Mouse (Mus musculus) heart, postnatal 0 days (tissue): ENCODE results near the gene Stum. TPM values are rescaled to one million over a fixed set of nuclear protein-coding genes. Genes with fewer than 3 reads are reported as not detected.
A peak's percentile ranks its signal among the peaks of the same experiment; 100 is the strongest.

Experiments used
- ATAC-seq: fragments of 200-750 bp; cut with Nextera tagmentation; 2 replicates; pipeline ENCODE4 v1.8.0; 2017; ENCODE audit warnings: low read depth, moderate number of reproducible peaks, moderate library complexity; ENCODE audit not compliant: insufficient read depth
- DNase-seq: peaks from one replicate; pipeline ENCODE4 v3.0.0-alpha.2; 2016; ENCODE audit warnings: low spot score
- H3K27ac ChIP-seq: fragments of 300-500 bp; sonication (generic); 2 replicates; pipeline ENCODE4 v1.5.1; 2014; ENCODE audit warnings: low read depth, mild to moderate bottlenecking
- H3K27me3 ChIP-seq: fragments of 300-500 bp; sonication (generic); 2 replicates; pipeline ENCODE4 v1.6.1; 2014; ENCODE audit warnings: low read length, mixed read lengths; ENCODE audit not compliant: control insufficient read depth, insufficient read depth
- H3K36me3 ChIP-seq: fragments of 300-500 bp; sonication (generic); replicated peaks from 2 replicates; pipeline ENCODE4 v1.6.1; 2014; ENCODE audit warnings: low read length, mixed read lengths; ENCODE audit not compliant: control insufficient read depth, insufficient read depth
- H3K4me1 ChIP-seq: fragments of 300-500 bp; sonication (generic); 2 replicates; pipeline ENCODE4 v1.6.1; 2014; ENCODE audit warnings: antibody characterized with exemption; ENCODE audit not compliant: control insufficient read depth, insufficient read depth
- H3K4me2 ChIP-seq: fragments of 300-500 bp; sonication (generic); 2 replicates; pipeline ENCODE4 v1.6.1; 2014; ENCODE audit warnings: low read depth, mild to moderate bottlenecking, low read length, moderate library complexity
- H3K4me3 ChIP-seq: fragments of 300-500 bp; sonication (generic); 2 replicates; pipeline ENCODE4 v1.5.1; 2014; ENCODE audit warnings: low read depth, low read length
- H3K9ac ChIP-seq: fragments of 300-500 bp; sonication (generic); replicated peaks from 2 replicates; pipeline ENCODE4 v1.6.1; 2014; ENCODE audit warnings: low read depth, low read length, mixed read lengths
- H3K9me3 ChIP-seq: fragments of 300-500 bp; sonication (generic); replicated peaks from 2 replicates; pipeline ENCODE4 v1.6.1; 2016; ENCODE audit warnings: low read length; ENCODE audit not compliant: control insufficient read depth
- CTCF ChIP-seq: IDR thresholded peaks from 2 replicates; pipeline ENCODE4 v1.5.1; 2016; ENCODE audit warnings: antibody characterized with exemption, control low read depth, low read depth
- EP300 ChIP-seq: IDR thresholded peaks from 2 replicates; pipeline ENCODE4 v1.6.1; 2016; ENCODE audit warnings: antibody characterized with exemption, low read depth
- WGBS: fragments of 180-500 bp; shearing (Covaris S2); extraction: QIAGEN DNeasy Blood & Tissue Kit; methylation state at CpG from one replicate; pipeline ENCODE4 v1.1.7; 2014; 5-methylcytosine and 5-hydroxymethylcytosine counted together
- polyA plus RNA-seq: library from polyadenylated mRNA; unstranded; fragments of >200 nt; fragmentation: Nextera tagmentation; extraction: Ambion mirVana; gene quantifications from 2 replicates; pipeline ENCODE4 v1.2.1, GENCODE M21; 2015
- total RNA-seq: library from RNA; depleted of rRNA; stranded (reverse); fragments of >200 nt; gene quantifications from 2 replicates; pipeline ENCODE4 v1.2.3, GENCODE M21; 2014; ENCODE audit warnings: low replicate concordance

Gene Stum
- total and polyA plus RNA-seq, 2 experiments from 2014 or later, result 0.49 to 11.4 TPM

DNA sequence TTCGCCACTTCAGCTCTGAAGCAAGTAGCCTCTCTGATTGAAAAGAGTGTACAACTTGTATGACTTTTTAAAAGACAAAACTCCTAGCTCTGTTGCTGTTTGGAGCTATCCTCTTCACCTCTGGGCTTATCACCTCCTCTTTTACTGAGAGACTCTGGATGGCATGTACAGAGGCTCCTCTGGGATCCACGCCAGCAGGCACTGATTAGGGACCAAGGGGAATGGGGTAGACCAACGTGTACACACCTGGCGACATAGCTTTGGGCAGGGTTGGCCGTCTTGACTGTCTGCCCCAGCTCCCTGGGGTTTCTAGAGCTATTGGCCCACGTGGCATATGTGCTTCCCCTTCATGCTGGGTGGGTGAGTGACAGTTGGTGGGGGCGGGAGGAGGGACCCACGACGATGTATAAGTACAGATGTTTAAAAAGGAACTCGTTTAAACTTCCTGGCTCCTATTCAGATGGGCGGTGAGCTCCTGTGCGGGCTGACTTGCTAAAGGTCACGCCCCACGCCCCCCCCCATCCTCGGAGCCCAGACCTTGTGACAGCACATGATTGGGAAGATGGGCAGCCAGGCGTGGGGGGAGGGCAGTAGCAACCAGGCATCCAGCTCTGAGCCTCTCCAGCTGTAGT, 60.2 kb downstream of the Stum start:
- ATAC-seq (peak; percentile 21; the same call in 1 of the 2 replicates), DNase-seq (no peak)
- Histone ChIP-seq H3K36me3 (peaks cover 13% of the 10 kb centered on the region), H3K4me2 (no peak overlapping the region), H3K4me1 (peaks cover 27% of the 10 kb centered on the region), H3K27ac (peak overlapping the region; percentile 79), H3K4me3 (no peak overlapping the region), H3K9me3 (no peaks in the 10 kb centered on the region), H3K27me3 (no peaks in the 10 kb centered on the region), H3K9ac (no peak overlapping the region; the same call in 1 of the 2 replicates)
- TF ChIP-seq EP300 (no peak), CTCF (no peak)
- 32% methylated on average over 16 of the region's 16 CpGs for WGBS

- H3K4me2 ChIP-seq, result no peak overlapping the region
- no peak overlapping the region; the same call in 1 of the 2 replicates for H3K9ac ChIP-seq
- H3K27ac ChIP-seq, result peak overlapping the region; percentile 79
These were observed 61.1 kb downstream of the Stum start for GRCm38 (mm10) chr1:180422076-180422828.

DNA sequence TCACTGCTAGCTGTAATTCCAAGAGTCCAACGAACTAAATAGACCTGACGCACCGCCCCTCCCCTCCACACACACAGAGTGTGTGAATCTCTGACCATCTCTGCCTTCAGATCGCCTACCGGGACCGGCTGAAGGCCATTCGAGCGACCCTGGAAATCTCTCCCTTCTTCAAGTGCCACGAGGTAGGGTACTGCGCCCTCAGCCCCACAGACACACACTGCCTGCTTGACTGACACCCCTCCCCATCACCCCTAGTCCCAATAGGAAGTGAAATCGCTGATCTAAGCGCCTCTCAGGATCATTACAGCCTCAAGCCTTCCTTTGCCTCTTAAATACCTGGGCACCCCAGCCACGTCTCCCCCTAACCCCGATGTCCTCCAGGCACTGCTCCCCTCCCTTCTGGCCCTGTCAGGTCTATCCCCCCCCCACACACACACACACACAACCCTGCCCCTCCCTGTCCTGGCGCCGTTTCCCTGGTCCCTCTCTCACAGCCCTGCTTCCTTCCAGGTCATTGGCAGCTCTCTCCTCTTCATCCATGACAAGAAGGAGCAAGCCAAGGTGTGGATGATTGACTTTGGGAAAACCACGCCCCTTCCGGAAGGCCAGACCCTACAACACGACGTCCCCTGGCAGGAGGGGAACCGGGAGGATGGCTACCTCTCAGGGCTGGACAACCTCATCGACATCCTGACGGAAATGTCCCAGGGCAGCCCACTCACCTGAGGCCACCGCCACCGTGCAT, 62.0 kb downstream of the Stum start:
- TF ChIP-seq CTCF (no peak), EP300 (no peak)
- H3K4me1 ChIP-seq, result peaks cover 24% of the 10 kb centered on the region
- no peaks in the 10 kb centered on the region for H3K9me3 ChIP-seq
- peak overlapping the region; percentile 79 for H3K27ac ChIP-seq
- 61% methylated on average over 25 of the region's 25 CpGs for WGBS
- no peak overlapping the region for H3K9ac ChIP-seq
- no peak overlapping the region for H3K4me2 ChIP-seq
- H3K4me3 ChIP-seq, result no peak overlapping the region
- no peaks in the 10 kb centered on the region for H3K27me3 ChIP-seq
- DNase-seq, result no peak
- peaks cover 17% of the 10 kb centered on the region for H3K36me3 ChIP-seq
- ATAC-seq, result no peak

More at GRCm38 (mm10) chr1:180422076-180422828, 61.1 kb downstream of the Stum start:
- ATAC-seq (peak; percentile 76), DNase-seq (peak; percentile 87)
- H3K4me3 ChIP-seq, result no peak overlapping the region
- H3K9me3 ChIP-seq, result no peaks in the 10 kb centered on the region
- no peaks in the 10 kb centered on the region for H3K27me3 ChIP-seq
- H3K4me1 ChIP-seq, result peaks cover 24% of the 10 kb centered on the region
- TF ChIP-seq CTCF (peak; percentile 88), EP300 (peak; percentile 62; the same call in 1 of the 2 replicates)
- WGBS, result 12% methylated on average over 11 of the region's 11 CpGs
- H3K36me3 ChIP-seq, result peaks cover 17% of the 10 kb centered on the region

- Histone ChIP-seq H3K27me3 (no peaks in the 10 kb centered on the region), H3K4me2 (no peak overlapping the region), H3K4me3 (no peak overlapping the region), H3K27ac (0 out of 2 replicates have a peak overlapping the region, but pooled peaks have one; percentile 79), H3K36me3 (peaks cover 17% of the 10 kb centered on the region), H3K9ac (no peak overlapping the region), H3K4me1 (peaks cover 24% of the 10 kb centered on the region), H3K9me3 (no peaks in the 10 kb centered on the region)
- DNase-seq (no peak), ATAC-seq (no peak)
- WGBS, result 58% methylated on average over 8 of the region's 8 CpGs
- TF ChIP-seq EP300 (no peak), CTCF (no peak)
These were observed 62.7 kb downstream of the Stum start for GRCm38 (mm10) chr1:180420496-180421164.

DNA sequence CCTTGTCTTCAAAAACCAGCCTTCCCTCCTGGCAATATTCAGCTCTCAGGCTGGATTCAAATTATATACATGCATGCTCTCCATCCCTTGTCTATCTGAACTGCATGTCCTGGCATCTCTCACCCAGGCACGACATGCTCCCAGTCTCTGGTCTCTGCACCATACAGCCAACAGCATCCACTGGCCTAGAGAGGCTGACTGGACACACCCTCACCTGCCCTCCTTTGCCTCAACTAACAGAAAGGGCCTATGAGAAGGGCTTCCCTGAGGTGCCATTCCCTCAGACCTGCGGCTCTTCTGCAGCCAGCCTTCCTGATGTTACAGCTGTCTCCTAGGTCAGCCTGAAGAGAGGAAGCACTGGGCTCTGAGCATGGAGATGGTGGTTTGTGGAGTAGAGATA, 64.2 kb downstream of the Stum start:
- 80% methylated on average over 2 of the region's 2 CpGs for WGBS
- no peak overlapping the region for H3K4me3 ChIP-seq
- H3K9ac ChIP-seq, result no peak overlapping the region
- H3K4me2 ChIP-seq, result no peak overlapping the region
- no peaks in the 10 kb centered on the region for H3K9me3 ChIP-seq
- no peak for DNase-seq
- peaks cover 27% of the 10 kb centered on the region for H3K36me3 ChIP-seq
- ATAC-seq, result no peak
- TF ChIP-seq EP300 (no peak), CTCF (no peak)
- peaks cover 24% of the 10 kb centered on the region for H3K4me1 ChIP-seq
- H3K27me3 ChIP-seq, result no peaks in the 10 kb centered on the region
- H3K27ac ChIP-seq, result no peak overlapping the region
